Mouse (Mus musculus) brain, embryonic 14.5 days (tissue): ENCODE data around the gene Hspbp1.

ENCODE experiments used
- CTCF ChIP-seq: fragments of 200-500 bp; IDR thresholded peaks from 2 replicates; pipeline ENCODE4 v1.5.1; 2012; ENCODE audit warnings: inconsistent platforms, mild to moderate bottlenecking, moderate library complexity, borderline replicate concordance; ENCODE audit not compliant: insufficient read depth, insufficient read length; ENCODE audit errors: extremely low read depth
- POLR2A ChIP-seq: fragments of 200-500 bp; IDR thresholded peaks from 2 replicates; pipeline ENCODE4 v1.6.1; 2012; ENCODE audit warnings: mild to moderate bottlenecking, inconsistent platforms, borderline replicate concordance; ENCODE audit not compliant: poor library complexity, insufficient read depth, insufficient read length, severe bottlenecking; ENCODE audit errors: extremely low read depth

DNA sequence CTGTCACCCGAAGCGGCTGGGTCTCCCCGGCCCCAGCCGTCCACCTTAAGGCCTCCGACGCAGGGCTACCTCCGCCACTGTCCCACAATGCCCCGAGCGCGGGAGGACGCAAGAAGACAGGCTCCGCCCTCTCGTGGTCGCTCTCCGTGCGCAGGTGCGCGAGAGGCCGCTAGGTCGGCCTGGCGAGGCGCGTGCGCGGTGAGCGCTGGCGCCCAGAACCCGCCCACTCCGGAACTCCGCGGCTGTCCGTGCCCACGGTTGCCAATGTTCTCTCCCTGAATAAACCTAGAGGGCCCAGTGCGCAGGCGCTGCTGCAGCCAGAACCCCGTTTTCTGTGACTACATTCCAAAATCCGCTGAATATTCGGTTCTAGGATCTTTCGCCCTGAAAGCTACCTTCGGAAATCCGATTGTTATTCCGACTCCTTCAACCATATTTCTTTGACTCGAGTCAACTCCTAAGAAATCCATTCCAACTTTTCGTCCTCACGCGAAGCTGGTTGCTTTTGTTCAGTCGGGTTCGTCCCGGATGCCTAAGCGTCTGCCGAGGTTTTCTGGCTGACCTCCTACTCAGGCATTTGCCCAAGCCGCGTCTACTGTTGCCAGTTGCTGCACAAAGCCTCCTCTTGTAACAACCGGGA, 25.8 kb downstream of the Hspbp1 start, which contains the start of gene Ppp6r1:
- TF ChIP-seq CTCF = peak; percentile 50
- TF ChIP-seq POLR2A = peak; percentile 80
